Mouse (Mus musculus) erythroid progenitor cell, adult 5-6 weeks (primary cell): Measurements from ENCODE around the gene Zfp618. TPM values are rescaled to one million over a fixed set of nuclear protein-coding genes. Genes with fewer than 3 reads are reported as not detected.

ENCODE experiments used
- ATAC-seq: replicated peaks from 2 replicates; pipeline ENCODE4 v1.8.0; 2016; ENCODE audit warnings: moderate number of reproducible peaks, mild to moderate bottlenecking, moderate TSS enrichment, inconsistent platforms; ENCODE audit not compliant: poor library complexity, low FRiP score, severe bottlenecking
- total RNA-seq, 2 experiments: library from RNA; stranded (forward) in 1 of 2; stranded (reverse) in 1 of 2; fragments of 150-400 nt in 1 of 2; fragments of 186-747, 209-891 nt in 1 of 2; gene quantifications; 2 replicates each; pipeline versions ENCODE4 v1.2.3 to v1.2.4; 2015 to 2017; ENCODE audit warnings: low replicate concordance in 2 of 2

Zfp618 gene
- total RNA-seq (2015; ENCODE audit: low replicate concordance) (not detected in 2 replicates), total RNA-seq (2017; ENCODE audit: low replicate concordance) (not detected in 2 replicates)

- no peak for ATAC-seq
Observed at GRCm38 (mm10) chr4:62965497-62966302, at the start of gene Zfp618. TSS of gene Zfp618 (plus strand) at chr4:62965573.

- no peak for ATAC-seq
Observed at GRCm38 (mm10) chr4:62917056-62917455, 48.3 kb upstream of the Zfp618 start.

- ATAC-seq, result no peak
Observed at GRCm38 (mm10) chr4:62933798-62934197, 31.6 kb upstream of the Zfp618 start.

- ATAC-seq, result no peak
Observed at GRCm38 (mm10) chr4:62935589-62936218, 29.7 kb upstream of the Zfp618 start.

- no peak for ATAC-seq
Observed at GRCm38 (mm10) chr4:62941961-62942892, 23.1 kb upstream of the Zfp618 start.

- ATAC-seq, result no peak
Observed at GRCm38 (mm10) chr4:62944326-62944879, 21.0 kb upstream of the Zfp618 start.

GRCm38 (mm10) chr4:62963806-62964205, 1.6 kb upstream of the Zfp618 start:
- ATAC-seq, result no peak

GRCm38 (mm10) chr4:62964844-62965496, 403 bp upstream of the Zfp618 start:
- no peak for ATAC-seq

GRCm38 (mm10) chr4:62969526-62969925, 4.2 kb downstream of the Zfp618 start:
- ATAC-seq, result no peak

GRCm38 (mm10) chr4:62971991-62972390, 6.6 kb downstream of the Zfp618 start:
- no peak for ATAC-seq

- no peak for ATAC-seq
Observed at GRCm38 (mm10) chr4:62973086-62973485, 7.7 kb downstream of the Zfp618 start.

GRCm38 (mm10) chr4:62974901-62975300, 9.5 kb downstream of the Zfp618 start:
- ATAC-seq, result no peak

- ATAC-seq, result no peak
Observed at GRCm38 (mm10) chr4:62975541-62975940, 10.2 kb downstream of the Zfp618 start.

- ATAC-seq, result no peak
Observed at GRCm38 (mm10) chr4:62977454-62977853, 12.1 kb downstream of the Zfp618 start.

- ATAC-seq, result no peak
Observed at GRCm38 (mm10) chr4:62978501-62978911, 13.1 kb downstream of the Zfp618 start.

- ATAC-seq, result no peak
Observed at GRCm38 (mm10) chr4:62981572-62981971, 16.2 kb downstream of the Zfp618 start.

GRCm38 (mm10) chr4:62983556-62983955, 18.2 kb downstream of the Zfp618 start:
- ATAC-seq, result no peak

GRCm38 (mm10) chr4:62991336-62991735, 26.0 kb downstream of the Zfp618 start:
- ATAC-seq, result no peak

GRCm38 (mm10) chr4:62993190-62993589, 27.8 kb downstream of the Zfp618 start:
- no peak for ATAC-seq
